ENCODE assay signal across 22 mouse cellular contexts in genomic region chr3:101803764-101804163, GRCm38 (mm10). TPM values are rescaled to one million over a fixed set of nuclear protein-coding genes. Genes with fewer than 3 reads are reported as not detected.
DNase-seq lines count a peak whose midpoint lies in the region; ATAC-seq and TF ChIP-seq lines count a peak whose summit lies in the region.
"Had no signal": no experiment of that assay in that cellular context is flagged by ENCODE, and none has a peak within 500 bp of the region (broad histone marks: within the 10 kb centered on the region; RNA-seq: fewer than 3 reads in every experiment).

No protein-coding gene starts in this region.

- no peaks in the 10 kb centered on the region for H3K27me3 ChIP-seq in heart, postnatal 0 days (ENCODE audit: control insufficient read depth, insufficient read depth, low read length)
- H3K27me3 ChIP-seq: stomach, embryonic 15.5 days had no signal

- H3K4me2 ChIP-seq in heart, postnatal 0 days (ENCODE audit: low read depth, low read length), result peak overlapping the region; percentile 27; the same call in 1 of the 2 replicates
- H3K4me2 ChIP-seq: limb, embryonic 15.5 days; stomach, embryonic 15.5 days had no signal

- H3K27ac ChIP-seq in heart, postnatal 0 days (ENCODE audit: low read depth), result peak overlapping the region; percentile 96
- no peak overlapping the region for H3K27ac ChIP-seq in gastrocnemius, adult 2 months
- H3K27ac ChIP-seq: hindbrain, postnatal 0 days; limb, embryonic 15.5 days had no signal

- ATAC-seq in CD4-positive, CD25-positive, alpha-beta regulatory T cell, adult 4 months, result no peak
- peak; percentile 21; the same call in 1 of the 2 replicates for ATAC-seq in heart, postnatal 0 days (ENCODE audit: insufficient read depth, low read depth)
- ATAC-seq: forebrain, embryonic 14.5 days; hindbrain, postnatal 0 days; midbrain, embryonic 16.5 days had no signal

- intact Hi-C loops in gastrocnemius, adult 2 months (cut with DNase I), result no loop called here

- peaks cover 41% of the 10 kb centered on the region for H3K4me1 ChIP-seq in heart, postnatal 0 days (ENCODE audit: control insufficient read depth, insufficient read depth)

- H3K9ac ChIP-seq in heart, postnatal 0 days (replicated peaks; ENCODE audit: low read depth, low read length), result peak overlapping the region; percentile 42
- H3K9ac ChIP-seq: limb, embryonic 15.5 days; stomach, embryonic 15.5 days had no signal

- no peak for TF ChIP-seq CTCF in heart, postnatal 0 days (IDR thresholded peaks at IDR 0.05; ENCODE audit: low read depth)
- TF ChIP-seq CTCF in gastrocnemius, adult 2 months (IDR thresholded peaks at IDR 0.05), result no peak

- H3K9me3 ChIP-seq in heart, postnatal 0 days (replicated peaks; ENCODE audit: control insufficient read depth, low read length), result no peaks in the 10 kb centered on the region
- H3K9me3 ChIP-seq: limb, embryonic 15.5 days; stomach, embryonic 15.5 days had no signal

- DNase-seq in CD4-positive, CD25-positive, alpha-beta regulatory T cell, adult 2 months (ENCODE audit: low read depth, low spot score), result peak; percentile 42
- DNase-seq in lung, postnatal 36 days, result peak; percentile 20
- no peak for DNase-seq in lung, postnatal 10 days
- DNase-seq in heart, postnatal 0 days (ENCODE audit: low spot score), result peak; percentile 80
- no peak for DNase-seq in gastrocnemius, adult 2 months
- DNase-seq in frontal cortex, postnatal 36 days (ENCODE audit: low spot score in 2 of 2), result no peak
- DNase-seq in adrenal gland, adult 8-10 months, result no peak
- DNase-seq: cerebellum, postnatal 10 days; kidney, adult 8-10 months; lung, postnatal 14 days; right cerebral cortex, adult 18-20 months; spleen, adult 18-20 months; thymus, adult 2 months had no signal

- WGBS in heart, postnatal 0 days, result 34% methylated on average over 6 of the region's 6 CpGs

- H3K4me3 ChIP-seq in heart, postnatal 0 days (ENCODE audit: low read depth, low read length), result no peak overlapping the region
- no peak overlapping the region for H3K4me3 ChIP-seq in gastrocnemius, adult 2 months
- H3K4me3 ChIP-seq: limb, embryonic 15.5 days; stomach, embryonic 15.5 days had no signal

- H3K36me3 ChIP-seq in heart, postnatal 0 days (replicated peaks; ENCODE audit: control insufficient read depth, insufficient read depth, low read length), result no peaks in the 10 kb centered on the region
- H3K36me3 ChIP-seq: limb, embryonic 15.5 days; stomach, embryonic 15.5 days had no signal

- 0 out of 2 replicates have a peak, but pooled peaks have one; percentile 32 for TF ChIP-seq EP300 in heart, postnatal 0 days (IDR thresholded peaks at IDR 0.05; ENCODE audit: low read depth)

RNA-seq across cellular contexts. Expression of gene Mab21l3, which starts 45.0 kb away (rescaled TPM):
- not detected for polyA plus RNA-seq in CD4-positive, CD25-positive, alpha-beta regulatory T cell, adult 4 months (2017; shearing (Covaris generic))
- total RNA-seq in heart, postnatal 0 days (2014; rRNA removed; ENCODE audit: low replicate concordance), result 1.6 TPM in 1 of 2 replicates, not detected in the other
- polyA plus RNA-seq in heart, postnatal 0 days (2015; fragmentation: Nextera tagmentation; extraction: Ambion mirVana), result 0.10 and 0.14 TPM in 2 replicates
- not detected for total RNA-seq in gastrocnemius, adult 2 months (2021)
- 1 to 10 TPM in 2 of 4 experiments, under 1 TPM in 1, not detected in 1; 0.35 to 2.2 (median 1.5) TPM for total RNA-seq in adrenal gland, adult 8-10 months (2022)
- total RNA-seq: gastrocnemius, adult 18-20 months; hematopoietic stem cell, adult 5-6 weeks; megakaryocyte-erythroid progenitor cell, adult 5-6 weeks had no signal

Comparison
In these comparisons a context has a peak if more than half of its experiments do, and no peak if none do; other contexts are left out.
1. DNase-seq: peak in CD4-positive, CD25-positive, alpha-beta regulatory T cell, adult 2 months (single experiment), lung, postnatal 36 days (single experiment) and heart, postnatal 0 days (single experiment); none in lung, postnatal 10 days (single experiment), gastrocnemius, adult 2 months (single experiment), frontal cortex, postnatal 36 days (0 of 2) and adrenal gland, adult 8-10 months (single experiment).